Mouse (Mus musculus) megakaryocyte, embryonic 14.5 days (primary cell): ENCODE measurements around the gene Mmab.

ENCODE experiments used
- FLI1 ChIP-seq: IDR thresholded peaks from 2 replicates; pipeline ENCODE4 v1.6.1; 2012; ENCODE audit warnings: low read length, inconsistent platforms, mixed read lengths
- GATA1 ChIP-seq: IDR thresholded peaks from 3 replicates; pipeline ENCODE4 v1.6.1; 2012; ENCODE audit warnings: mixed read lengths, low read length, inconsistent platforms, borderline replicate concordance

GRCm38 (mm10) chr5:114456287-114456686 lies 12.4 kb upstream of the Mmab start:
- no peak for TF ChIP-seq GATA1
- no peak for TF ChIP-seq FLI1
